Mouse (Mus musculus): Measurements from ENCODE around the gene Vmn1r178.
"Not testable (repeated sequence)": the region's sequence is repeated elsewhere in the genome, so short reads cannot be mapped to it uniquely, and the experiment has no call there.

Gene Vmn1r178

DNA sequence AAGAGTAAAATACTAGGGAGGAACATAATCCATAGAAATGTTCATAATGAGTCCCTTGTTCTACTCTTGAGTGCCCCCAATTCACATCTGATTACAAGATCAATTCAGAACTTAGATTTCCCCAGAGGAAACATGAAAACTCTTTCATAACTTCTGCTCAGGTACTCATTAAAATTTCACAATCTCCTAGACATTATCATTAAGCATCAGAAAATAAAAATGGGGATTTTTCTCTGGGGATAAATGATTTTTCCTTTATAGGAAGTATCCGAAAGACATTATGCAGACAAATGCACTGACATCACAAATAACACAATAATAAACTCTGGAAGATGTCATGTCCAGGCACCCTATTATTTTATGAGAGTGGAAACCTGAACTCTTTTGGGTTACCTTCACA is at the start of gene Vmn1r178:
Gene Vmn1r178, plus strand, starts transcription at position 301 of the 400 bp plus-strand sequence.
- DNase-seq = no peak

DNA sequence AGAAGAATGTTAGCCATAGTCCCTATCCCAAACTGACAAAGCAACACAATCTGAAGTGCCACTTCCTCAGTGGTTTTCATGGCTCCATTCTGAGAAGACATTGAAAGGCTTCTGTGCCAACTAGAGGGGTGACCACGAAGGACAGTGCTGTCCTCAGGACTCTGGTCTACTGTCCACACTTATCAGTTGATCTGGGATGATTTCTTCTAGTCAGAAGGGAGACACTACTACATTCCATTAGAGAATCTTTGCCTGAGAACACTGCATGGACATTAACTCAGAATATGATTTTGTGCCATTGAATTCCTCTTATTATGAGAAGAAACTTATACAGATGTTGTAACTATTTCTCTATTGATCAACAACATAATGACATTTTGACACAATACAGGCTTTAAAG is 25.5 kb upstream of the Vmn1r178 start, which contains the start of gene Vmn1r177:
Gene Vmn1r177, minus strand, starts transcription at position 101 of the 400 bp plus-strand sequence.
- DNase-seq = not testable (repeated sequence)

- not testable (repeated sequence) for DNase-seq
These were observed 14.9 kb upstream of the Vmn1r178 start for GRCm38 (mm10) chr7:23876918-23877317.

DNA sequence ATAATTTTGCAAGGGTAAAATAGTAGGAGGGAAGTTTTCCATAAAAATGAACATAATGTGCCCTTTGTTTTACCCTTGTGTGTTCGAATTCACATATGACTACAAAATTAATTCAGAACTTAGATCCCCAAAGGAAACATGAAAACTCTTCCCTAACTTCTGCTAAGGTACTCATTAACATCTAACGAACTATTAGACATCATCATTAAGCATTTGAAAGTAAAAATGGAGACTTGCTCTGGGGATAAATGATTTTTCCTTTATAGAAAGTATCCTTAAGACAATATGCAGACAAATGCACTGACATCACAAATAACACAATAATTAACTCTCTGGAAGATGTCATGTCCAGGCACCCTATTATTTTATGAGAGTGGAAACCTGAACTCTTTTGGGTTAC is 34.9 kb downstream of the Vmn1r178 start, which contains the start of gene Vmn1r179:
Gene Vmn1r179, plus strand, starts transcription at position 301 of the 400 bp plus-strand sequence.
- DNase-seq = no peak

Data from right cerebral cortex, postnatal 4 days (tissue).